Mouse (Mus musculus) intestine, embryonic 14.5 days (tissue): ENCODE measurements around the gene Igdcc3. TPM values are rescaled to one million over a fixed set of nuclear protein-coding genes. Genes with fewer than 3 reads are reported as not detected.
A peak's percentile ranks its signal among the peaks of the same experiment; 100 is the strongest.

Experiments
- ATAC-seq: fragments of 200-750 bp; cut with Nextera tagmentation; replicated peaks from 2 replicates; pipeline ENCODE4 v1.8.0; 2017; ENCODE audit warnings: low read depth, moderate number of reproducible peaks, moderate TSS enrichment, moderate library complexity; ENCODE audit not compliant: low FRiP score, low TSS enrichment
- DNase-seq: peaks from one replicate; pipeline ENCODE4 v3.0.0-alpha.2; 2018; ENCODE audit warnings: low spot score
- H3K27ac ChIP-seq: fragments of 300-500 bp; sonication (generic); 2 replicates; pipeline ENCODE4 v1.5.1; 2014; ENCODE audit warnings: low read depth, mild to moderate bottlenecking, control low read depth
- H3K27me3 ChIP-seq: fragments of 300-500 bp; sonication (generic); replicated peaks from 2 replicates; pipeline ENCODE4 v1.6.1; 2014; ENCODE audit warnings: low read length, control low read depth; ENCODE audit not compliant: control insufficient read depth, insufficient read depth
- H3K36me3 ChIP-seq: fragments of 300-500 bp; sonication (generic); 2 replicates; pipeline ENCODE4 v1.6.1; 2014; ENCODE audit warnings: low read length, control low read depth; ENCODE audit not compliant: control insufficient read depth, insufficient read depth
- H3K4me1 ChIP-seq: fragments of 300-500 bp; sonication (generic); replicated peaks from 2 replicates; pipeline ENCODE4 v1.6.1; 2014; ENCODE audit warnings: low read length, control low read depth, mixed read lengths; ENCODE audit not compliant: control insufficient read depth, insufficient read depth
- H3K4me2 ChIP-seq: fragments of 300-500 bp; sonication (generic); 2 replicates; pipeline ENCODE4 v1.6.1; 2014; ENCODE audit warnings: low read length
- H3K4me3 ChIP-seq: fragments of 300-500 bp; sonication (generic); 2 replicates; pipeline ENCODE4 v1.5.1; 2014; ENCODE audit warnings: low read depth, low read length, control low read depth, mixed read lengths
- H3K9ac ChIP-seq: fragments of 300-500 bp; sonication (generic); 2 replicates; pipeline ENCODE4 v1.6.1; 2014; ENCODE audit warnings: mild to moderate bottlenecking, low read length
- H3K9me3 ChIP-seq: fragments of 300-500 bp; sonication (generic); 2 replicates; pipeline ENCODE4 v1.6.1; 2016; ENCODE audit warnings: low read length, control low read depth; ENCODE audit not compliant: control insufficient read depth
- WGBS: fragments of 180-500 bp; shearing (Covaris S2); extraction: QIAGEN DNeasy Blood & Tissue Kit; methylation state at CpG from one replicate; pipeline ENCODE4 v1.1.7; 2014; 5-methylcytosine and 5-hydroxymethylcytosine counted together
- polyA plus RNA-seq: library from polyadenylated mRNA; unstranded; fragments of >200 nt; fragmentation: Nextera tagmentation; extraction: Ambion mirVana; gene quantifications from 2 replicates; pipeline ENCODE4 v1.2.1, GENCODE M21; 2014

Gene Igdcc3
- polyA plus RNA-seq, 1 experiment from 2014 or later: 2.9 TPM

DNA sequence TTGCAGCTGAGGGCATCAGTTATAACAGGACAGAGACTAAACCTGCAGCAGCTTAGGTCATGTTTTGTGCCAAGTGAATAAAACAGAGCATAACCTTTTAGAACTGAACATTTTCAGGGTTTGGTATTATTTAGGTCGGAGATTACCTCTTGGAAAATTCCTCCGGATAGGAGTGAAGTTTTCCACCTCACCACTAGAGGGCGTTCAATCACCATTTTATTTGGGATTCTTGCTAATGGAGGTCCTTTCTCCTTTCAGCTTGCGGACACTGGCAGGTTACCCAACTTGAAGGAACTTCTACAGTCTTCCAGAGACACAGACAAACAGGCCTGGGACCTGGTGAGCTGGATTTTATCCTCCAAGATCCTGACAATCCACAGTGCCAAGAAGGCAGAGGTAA is 84.8 kb downstream of the Igdcc3 start:
- Histone ChIP-seq H3K9ac (no peak overlapping the region), H3K27ac (no peak overlapping the region), H3K4me2 (no peak overlapping the region), H3K4me3 (no peak overlapping the region), H3K9me3 (no peaks in the 10 kb centered on the region), H3K27me3 (no peaks in the 10 kb centered on the region), H3K36me3 (0 out of 2 replicates have a peak, but pooled peaks cover 5% of the 10 kb centered on the region), H3K4me1 (no peaks in the 10 kb centered on the region)
- WGBS: 34% methylated on average over 4 of the region's 4 CpGs
- DNase-seq: no peak
- ATAC-seq: 0 out of 2 replicates have a peak, but pooled peaks have one; percentile 27

DNA sequence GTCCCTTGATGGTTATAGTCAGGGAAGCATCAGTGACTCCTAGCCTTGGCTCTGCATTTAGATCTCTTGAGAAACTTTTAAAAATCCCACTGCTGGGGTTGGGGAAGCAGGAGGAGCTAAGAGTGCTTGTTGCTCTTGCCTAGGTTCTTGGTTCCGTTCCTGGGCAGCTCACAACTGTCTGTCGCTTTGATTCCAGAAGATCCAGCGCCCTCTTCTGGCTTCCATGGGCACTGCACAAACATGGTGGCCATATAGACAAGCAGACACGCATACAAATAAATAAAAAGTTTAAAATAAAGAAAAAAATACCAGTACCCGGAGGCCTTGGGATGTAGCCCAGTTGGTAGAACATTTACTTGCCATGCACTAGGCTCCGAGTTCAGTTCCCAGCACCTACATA is 89.3 kb downstream of the Igdcc3 start:
- Histone ChIP-seq H3K27me3 (no peaks in the 10 kb centered on the region), H3K9me3 (no peaks in the 10 kb centered on the region), H3K4me2 (no peak overlapping the region), H3K4me3 (no peak overlapping the region), H3K9ac (no peak overlapping the region), H3K36me3 (peaks cover 5% of the 10 kb centered on the region; the same call in 1 of the 2 replicates), H3K27ac (no peak overlapping the region), H3K4me1 (no peaks in the 10 kb centered on the region)
- ATAC-seq (no peak), DNase-seq (no peak)
- WGBS: 79% methylated on average over 6 of the region's 6 CpGs

GRCm38 (mm10) chr9:65231284-65231683 is 90.3 kb downstream of the Igdcc3 start:
- no peak for DNase-seq
- WGBS: 49% methylated on average over 8 of the region's 8 CpGs
- no peaks in the 10 kb centered on the region for H3K9me3 ChIP-seq
- no peak for ATAC-seq
- H3K4me1 ChIP-seq: no peaks in the 10 kb centered on the region
- H3K9ac ChIP-seq: no peak overlapping the region
- H3K27me3 ChIP-seq: no peaks in the 10 kb centered on the region
- H3K27ac ChIP-seq: no peak overlapping the region
- H3K36me3 ChIP-seq: peaks cover 5% of the 10 kb centered on the region; the same call in 1 of the 2 replicates
- no peak overlapping the region for H3K4me3 ChIP-seq
- H3K4me2 ChIP-seq: no peak overlapping the region

- DNase-seq (no peak), ATAC-seq (no peak)
- no peak overlapping the region for H3K4me3 ChIP-seq
- peaks cover 5% of the 10 kb centered on the region; the same call in 1 of the 2 replicates for H3K36me3 ChIP-seq
- no peak overlapping the region for H3K9ac ChIP-seq
- WGBS: 88% methylated on average over 9 of the region's 9 CpGs
- peaks cover 15% of the 10 kb centered on the region for H3K4me1 ChIP-seq
- H3K27ac ChIP-seq: no peak overlapping the region
- no peak overlapping the region for H3K4me2 ChIP-seq
- H3K27me3 ChIP-seq: no peaks in the 10 kb centered on the region
- no peaks in the 10 kb centered on the region for H3K9me3 ChIP-seq
Observed at GRCm38 (mm10) chr9:65233243-65233985, 92.4 kb downstream of the Igdcc3 start.

DNA sequence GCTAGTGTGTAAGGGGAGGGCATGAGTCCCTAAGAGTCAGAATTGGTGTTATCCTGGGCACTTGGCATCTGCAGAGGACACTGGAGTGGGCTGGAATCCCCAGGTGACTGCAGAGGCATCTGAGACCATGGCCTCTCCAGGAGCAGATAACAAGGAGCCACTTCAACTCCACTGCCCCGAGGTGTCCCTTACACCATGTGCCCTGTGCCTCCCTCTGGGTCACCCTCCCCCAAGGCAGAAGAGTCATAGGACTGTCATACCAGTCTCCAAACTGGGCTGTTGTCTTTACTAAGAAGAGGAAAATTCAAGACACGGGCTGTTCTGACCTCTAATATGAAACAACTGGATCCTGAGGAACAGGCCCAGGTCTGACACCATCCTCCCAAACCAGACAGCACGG is 93.7 kb downstream of the Igdcc3 start:
- Histone ChIP-seq H3K4me3 (no peak overlapping the region), H3K9ac (no peak overlapping the region), H3K4me2 (no peak overlapping the region), H3K9me3 (no peaks in the 10 kb centered on the region), H3K36me3 (peaks cover 5% of the 10 kb centered on the region; the same call in 1 of the 2 replicates), H3K27me3 (no peaks in the 10 kb centered on the region), H3K27ac (no peak overlapping the region), H3K4me1 (peaks cover 25% of the 10 kb centered on the region)
- ATAC-seq (no peak), DNase-seq (no peak)
- 72% methylated on average over 3 of the region's 3 CpGs for WGBS

Other genes starting within 250 kb of the Igdcc3 start
- 0.03 and 0.08 TPM in 2 replicates for gene Slc24a1, start 189.6 kb upstream of the Igdcc3 start, polyA plus RNA-seq
- 57.4 and 64.9 TPM in 2 replicates for gene Ints14, start 180.3 kb upstream of the Igdcc3 start, polyA plus RNA-seq
- gene Hacd3, start 119.5 kb upstream of the Igdcc3 start, polyA plus RNA-seq: 66.5 and 80.3 TPM in 2 replicates
- 26.4 and 30.7 TPM in 2 replicates for gene Dpp8, start 108.8 kb upstream of the Igdcc3 start, polyA plus RNA-seq
- 39.6 and 42.2 TPM in 2 replicates for gene Igdcc4, start 39.7 kb upstream of the Igdcc3 start, polyA plus RNA-seq
- 8.1 and 9.1 TPM in 2 replicates for gene Parp16, start 54.2 kb downstream of the Igdcc3 start, polyA plus RNA-seq
- gene Cilp, start 124.0 kb downstream of the Igdcc3 start, polyA plus RNA-seq: 1.1 and 2.0 TPM in 2 replicates
- 42.6 and 47.1 TPM in 2 replicates for gene Clpx, start 153.1 kb downstream of the Igdcc3 start, polyA plus RNA-seq
- 9.2 and 11.2 TPM in 2 replicates for gene Pdcd7, start 204.9 kb downstream of the Igdcc3 start, polyA plus RNA-seq
- gene Ubap1l, start 219.9 kb downstream of the Igdcc3 start, polyA plus RNA-seq: 0.13 and 0.39 TPM in 2 replicates